Mouse (Mus musculus) spleen, adult 2 months (tissue): ENCODE results near the gene Cyp4x1. TPM values are rescaled to one million over a fixed set of nuclear protein-coding genes. Genes with fewer than 3 reads are reported as not detected.

ENCODE experiments used
- DNase-seq, 2 experiments: peaks; one replicate each; pipeline versions ENCODE4 v3.0.0 to v3.0.0-alpha.2; 2012 to 2021; ENCODE audit warnings: low spot score in 2 of 2, low read depth in 1 of 2
- H3K27ac ChIP-seq: fragments of 200-500 bp; 2 replicates; pipeline ENCODE4 v1.5.1; 2012; ENCODE audit warnings: low read length, inconsistent platforms; ENCODE audit not compliant: insufficient read depth
- H3K27me3 ChIP-seq: fragments of 200-500 bp; 2 replicates; pipeline ENCODE4 v1.6.1; 2012; ENCODE audit warnings: mild to moderate bottlenecking, moderate library complexity, low read length, inconsistent platforms; ENCODE audit not compliant: control insufficient read depth, insufficient read depth
- H3K36me3 ChIP-seq: fragments of 200-500 bp; 2 replicates; pipeline ENCODE4 v1.6.1; 2012; ENCODE audit warnings: mild to moderate bottlenecking, low read length, inconsistent platforms; ENCODE audit not compliant: control insufficient read depth, insufficient read depth
- H3K4me1 ChIP-seq: fragments of 200-500 bp; 2 replicates; pipeline ENCODE4 v1.6.1; 2011; ENCODE audit warnings: inconsistent platforms; ENCODE audit not compliant: control insufficient read depth, insufficient read depth, insufficient read length
- H3K4me3 ChIP-seq: fragments of 200-500 bp; 2 replicates; pipeline ENCODE4 v1.5.1; 2011; ENCODE audit warnings: mild to moderate bottlenecking, inconsistent platforms; ENCODE audit not compliant: insufficient read depth, insufficient read length; ENCODE audit errors: extremely low read depth
- CTCF ChIP-seq: fragments of 200-500 bp; IDR thresholded peaks from 2 replicates; pipeline ENCODE4 v1.5.1; 2011; ENCODE audit warnings: mild to moderate bottlenecking, inconsistent platforms; ENCODE audit not compliant: insufficient read depth, insufficient read length, insufficient replicate concordance; ENCODE audit errors: extremely low read depth
- POLR2A ChIP-seq: fragments of 200-500 bp; IDR thresholded peaks from 2 replicates; pipeline ENCODE4 v1.6.1; 2011; ENCODE audit warnings: low read depth, low read length, inconsistent platforms
- WGBS: fragments of 180-500 bp; shearing (Covaris S2); methylation state at CpG from one replicate; pipeline ENCODE4 v1.1.7; 2018; 5-methylcytosine and 5-hydroxymethylcytosine counted together
- polyA plus RNA-seq: library from polyadenylated mRNA; depleted of rRNA; stranded (reverse); fragments of >200 nt; gene quantifications from 2 replicates; pipeline ENCODE4 v1.2.3, GENCODE M21; 2012; rRNA removed

Cyp4x1 gene
- polyA plus RNA-seq, 1 experiment, result 0.02 TPM

- DNase-seq, result no peak
- WGBS, result 2% methylated on average over 33 of the region's 33 CpGs
- peaks cover under 1% of the 10 kb centered on the region; the same call in 1 of the 2 replicates for H3K4me1 ChIP-seq
- peak overlapping the region; percentile 52; the same call in 1 of the 2 replicates for H3K27ac ChIP-seq
- H3K27me3 ChIP-seq, result peaks cover 28% of the 10 kb centered on the region
- TF ChIP-seq POLR2A (no peak), CTCF (no peak)
- no peaks in the 10 kb centered on the region for H3K36me3 ChIP-seq
- H3K4me3 ChIP-seq, result peak overlapping the region; percentile 44; the same call in 1 of the 2 replicates
These were observed 76.3 kb downstream of the Cyp4x1 start for GRCm38 (mm10) chr4:115057674-115058316.

DNA sequence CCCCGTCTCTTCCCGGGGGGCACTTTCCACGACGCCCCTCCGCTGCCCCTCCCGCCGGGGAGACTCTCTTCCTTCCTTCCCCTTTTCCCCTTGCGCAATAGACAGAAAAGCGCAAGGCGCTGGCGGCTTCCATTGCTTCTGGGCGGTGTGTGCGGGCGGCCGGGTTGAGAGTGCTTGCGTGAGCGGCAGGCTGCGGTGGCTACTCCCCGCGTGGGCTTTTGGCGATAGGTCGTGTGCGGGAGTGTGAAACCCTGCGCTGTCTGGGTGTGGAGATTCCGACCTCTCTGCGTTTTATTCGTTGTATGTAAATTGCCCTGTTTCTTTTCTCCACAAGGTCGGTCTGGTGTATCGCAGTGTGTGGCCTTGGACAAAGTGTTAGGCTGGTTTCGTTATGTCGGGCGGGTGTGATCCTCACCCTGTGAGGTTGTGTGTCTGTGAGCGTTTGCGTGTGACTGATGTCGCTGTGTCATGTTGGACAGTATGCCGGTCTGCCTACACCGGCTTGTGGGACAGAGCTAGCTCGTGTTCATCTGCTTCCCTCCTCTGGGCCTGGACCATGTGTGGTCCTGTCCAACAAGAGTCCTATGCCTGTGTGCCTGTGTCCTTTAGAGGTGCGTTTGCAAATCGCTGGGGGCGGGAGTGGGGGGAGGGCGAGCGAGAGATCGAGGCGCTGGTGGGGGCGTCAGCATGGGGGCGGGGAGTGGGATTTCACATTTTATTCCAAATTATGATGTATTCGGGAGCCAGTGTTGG is 77.0 kb downstream of the Cyp4x1 start:
- Histone ChIP-seq H3K36me3 (no peaks in the 10 kb centered on the region), H3K27me3 (peaks cover 30% of the 10 kb centered on the region), H3K4me3 (peak overlapping the region; percentile 44), H3K4me1 (no peaks in the 10 kb centered on the region; the same call in 1 of the 2 replicates), H3K27ac (peak overlapping the region; percentile 52; the same call in 1 of the 2 replicates)
- TF ChIP-seq CTCF (no peak), POLR2A (no peak)
- WGBS, result under 1% methylated on average over 47 of the region's 48 CpGs
- no peak for DNase-seq

GRCm38 (mm10) chr4:115056371-115056920 is 77.6 kb downstream of the Cyp4x1 start, which contains the start of gene Tal1:
Tal1 (plus strand) TSS chr4:115056426.
- Histone ChIP-seq H3K27me3 (peaks cover 30% of the 10 kb centered on the region), H3K4me1 (no peaks in the 10 kb centered on the region; the same call in 1 of the 2 replicates), H3K27ac (peak within 1 kb of the TSS; percentile 49; the same call in 1 of the 2 replicates), H3K4me3 (peak within 1 kb of the TSS; percentile 44), H3K36me3 (no peaks in the 10 kb centered on the region)
- whole genome bisulfite sequencing, result 3% methylated on average over 60 of the region's 60 CpGs
- DNase-seq, result no peak
- no peak for TF ChIP-seq POLR2A
- TF ChIP-seq CTCF, result no peak

Other genes starting within 250 kb of the Cyp4x1 start
- gene Foxd2, start 225.4 kb downstream of the Cyp4x1 start, polyA plus RNA-seq, result 0.72 and 1.1 TPM in 2 replicates
- not detected in 2 replicates for gene Foxe3, start 208.3 kb downstream of the Cyp4x1 start, polyA plus RNA-seq
- 9.0 and 13.6 TPM in 2 replicates for gene Cmpk1, start 147.0 kb downstream of the Cyp4x1 start, polyA plus RNA-seq
- 1.2 TPM in 2 replicates for gene Stil, start 134.1 kb downstream of the Cyp4x1 start, polyA plus RNA-seq
- 20.9 and 37.0 TPM in 2 replicates for gene Tal1, start 77.9 kb downstream of the Cyp4x1 start, polyA plus RNA-seq
- gene Pdzk1ip1, start 45.6 kb downstream of the Cyp4x1 start, polyA plus RNA-seq, result 79.3 and 89.6 TPM in 2 replicates
- gene Cyp4a29, start 107.8 kb upstream of the Cyp4x1 start, polyA plus RNA-seq, result not detected in 2 replicates
- gene Cyp4a12a, start 164.8 kb upstream of the Cyp4x1 start, polyA plus RNA-seq, result not detected in 2 replicates